Mouse (Mus musculus): ENCODE data around the gene Slpi. TPM values are rescaled to one million over a fixed set of nuclear protein-coding genes. Genes with fewer than 3 reads are reported as not detected.
A peak's percentile ranks its signal among the peaks of the same experiment; 100 is the strongest.
"Not testable (repeated sequence)": the region's sequence is repeated elsewhere in the genome, so short reads cannot be mapped to it uniquely, and the experiment has no call there.

Gene Slpi
- total RNA-seq, 2 experiments from 2014 or later: 0.85 to 1.4 TPM

DNA sequence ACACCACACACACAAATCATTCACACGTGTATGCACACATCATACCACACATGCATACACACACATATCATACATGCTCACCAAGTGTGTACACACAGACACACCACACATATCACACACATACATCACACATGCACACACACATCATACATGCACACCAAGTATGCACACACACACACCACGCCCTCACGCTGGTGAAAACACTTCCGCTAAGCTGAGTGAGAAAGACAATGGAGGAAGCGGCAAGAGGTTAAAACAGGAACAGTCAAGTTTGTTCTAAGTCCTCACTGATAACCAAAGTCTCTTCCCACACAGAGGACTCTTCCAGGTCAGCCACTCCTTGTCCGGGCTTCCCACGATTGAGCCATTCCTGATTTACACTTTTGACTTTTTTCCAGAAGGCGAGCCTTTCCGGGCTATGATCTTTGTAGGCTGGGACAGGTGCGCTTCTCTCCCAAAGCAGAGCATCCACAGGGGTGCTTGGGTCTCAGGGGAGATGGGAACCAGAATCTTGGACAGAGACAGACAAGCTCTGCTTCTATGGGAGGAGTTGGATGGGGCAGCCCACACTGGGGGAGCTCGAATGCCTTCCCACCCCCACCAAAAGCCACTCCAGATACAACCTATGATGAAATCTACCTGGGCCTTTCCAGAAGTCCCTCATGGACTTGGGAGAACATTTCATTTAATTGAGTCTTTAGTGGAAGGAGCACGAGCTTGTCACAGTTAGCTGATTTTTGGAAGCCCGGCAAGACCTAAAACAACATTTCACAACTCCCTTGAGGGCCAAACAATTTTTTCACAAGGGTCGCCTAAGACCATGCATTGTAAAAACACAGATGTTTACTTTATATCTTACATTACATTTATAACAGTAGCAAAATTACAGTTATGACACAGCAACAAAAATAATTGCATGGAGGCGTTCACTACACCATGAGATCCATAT lies 11.1 kb downstream of the Slpi start:
- no peak for DNase-seq

DNA sequence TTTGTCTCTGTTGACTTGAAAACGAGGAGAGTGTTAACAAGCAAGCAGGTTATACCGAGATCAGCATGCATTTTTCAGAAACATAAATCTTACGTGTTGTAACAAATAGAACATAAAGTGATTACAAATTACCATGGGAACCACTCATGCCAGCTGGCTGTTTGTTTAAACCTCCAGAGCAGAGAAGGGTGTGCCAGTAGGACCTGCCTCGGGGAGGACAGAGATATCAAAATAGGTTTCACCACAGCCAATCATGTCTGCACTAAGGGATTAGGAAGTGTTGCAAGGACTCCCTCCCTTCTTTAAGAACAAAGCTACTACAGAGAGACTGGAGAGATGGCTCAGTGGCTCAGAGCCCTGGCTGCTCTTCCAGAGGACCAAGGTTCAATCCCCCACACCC lies 15.7 kb downstream of the Slpi start:
- DNase-seq: peak in 1 of 2 experiments; percentile 23

DNA sequence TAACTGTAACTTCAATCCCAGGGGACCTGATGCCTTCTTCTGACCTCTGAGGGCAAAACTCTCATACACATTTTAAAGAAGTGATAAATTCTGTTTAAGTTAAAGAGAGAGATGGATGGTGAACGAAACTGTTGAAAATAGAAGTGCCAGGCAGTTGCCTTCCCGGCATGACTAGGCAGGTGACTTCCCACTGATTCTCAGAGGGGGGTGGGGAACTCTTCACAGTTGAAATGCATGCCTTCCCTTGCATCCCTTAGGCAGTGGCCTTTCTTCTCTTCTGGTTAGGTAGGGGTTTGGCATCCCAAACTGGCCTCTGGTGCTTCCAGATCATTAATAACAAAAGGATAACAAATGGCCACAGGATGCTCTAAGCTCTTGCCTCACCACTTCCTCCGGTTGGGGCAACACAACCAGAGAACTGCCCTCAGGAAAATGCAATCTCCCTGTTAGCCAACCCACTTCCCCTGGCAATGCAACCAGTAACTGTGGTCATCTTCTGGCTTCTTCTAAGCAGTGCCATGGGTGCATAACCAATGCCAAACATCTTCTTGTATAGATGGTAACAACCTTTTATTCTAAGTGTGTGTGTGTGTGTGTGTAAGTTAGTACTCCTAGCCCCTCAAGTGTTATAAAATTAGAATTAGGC lies 16.4 kb downstream of the Slpi start:
- no peak for DNase-seq

DNA sequence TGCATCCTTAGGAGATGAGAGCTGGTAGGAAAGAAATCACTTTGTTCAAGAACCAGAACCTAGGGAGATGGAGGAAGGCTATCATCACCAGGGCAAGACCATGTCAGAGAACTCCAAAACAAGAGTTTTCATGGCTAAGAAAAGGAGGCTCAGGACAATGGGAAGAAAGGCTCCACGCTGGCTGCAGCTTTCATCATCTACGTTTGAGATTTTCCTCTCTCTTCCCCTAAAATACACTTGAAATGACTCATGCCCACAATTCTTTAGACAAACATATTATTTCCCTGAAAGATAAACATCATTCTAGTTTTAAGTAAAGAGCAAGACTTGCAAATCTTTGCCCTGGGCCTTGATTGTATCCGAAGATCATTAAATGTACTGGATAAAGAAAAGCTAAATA lies 17.5 kb downstream of the Slpi start:
- no peak for DNase-seq

DNA sequence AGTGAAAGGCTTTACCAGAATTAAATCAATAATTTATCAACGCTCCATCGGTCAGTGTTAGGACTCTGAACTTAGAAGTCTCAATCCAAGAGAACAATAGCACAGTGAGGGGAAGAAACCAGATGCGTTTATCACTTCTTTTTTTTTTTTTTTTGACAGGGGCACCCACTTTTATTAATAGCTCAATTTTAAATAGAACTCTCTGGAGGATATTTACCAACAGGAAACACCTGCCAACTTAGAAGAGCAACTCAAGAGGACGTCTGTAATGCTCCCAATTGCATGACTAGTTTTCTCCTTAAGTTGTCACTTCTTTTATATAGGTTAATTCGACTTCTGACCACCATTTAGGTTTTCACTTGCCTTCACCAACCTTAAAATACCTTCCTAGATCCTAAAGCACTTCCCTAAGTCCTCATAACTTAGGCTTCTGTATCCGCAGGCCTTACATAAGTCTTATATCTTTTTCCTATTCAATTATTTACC lies 20.2 kb downstream of the Slpi start:
- no peak for DNase-seq

DNA sequence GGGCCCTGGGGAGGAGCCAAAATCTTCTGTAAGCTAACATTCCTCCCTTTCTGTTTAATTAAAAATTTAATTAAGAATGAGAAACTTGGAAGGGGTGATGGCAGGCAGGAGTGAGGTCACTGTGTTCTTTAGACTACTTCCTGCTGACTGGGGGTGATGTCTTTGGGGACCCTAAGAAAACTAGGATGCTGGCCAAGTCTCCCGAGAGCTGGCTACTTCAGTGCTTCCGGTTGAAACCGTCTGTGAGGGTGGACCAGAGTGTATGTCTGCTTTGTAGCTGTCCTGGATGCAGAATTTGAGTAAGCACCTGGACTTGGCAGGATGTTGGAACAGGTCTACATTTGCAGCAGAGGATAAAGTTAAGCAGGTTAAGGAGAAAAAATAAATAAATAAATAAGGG lies 21.9 kb downstream of the Slpi start:
- no peak for DNase-seq

DNA sequence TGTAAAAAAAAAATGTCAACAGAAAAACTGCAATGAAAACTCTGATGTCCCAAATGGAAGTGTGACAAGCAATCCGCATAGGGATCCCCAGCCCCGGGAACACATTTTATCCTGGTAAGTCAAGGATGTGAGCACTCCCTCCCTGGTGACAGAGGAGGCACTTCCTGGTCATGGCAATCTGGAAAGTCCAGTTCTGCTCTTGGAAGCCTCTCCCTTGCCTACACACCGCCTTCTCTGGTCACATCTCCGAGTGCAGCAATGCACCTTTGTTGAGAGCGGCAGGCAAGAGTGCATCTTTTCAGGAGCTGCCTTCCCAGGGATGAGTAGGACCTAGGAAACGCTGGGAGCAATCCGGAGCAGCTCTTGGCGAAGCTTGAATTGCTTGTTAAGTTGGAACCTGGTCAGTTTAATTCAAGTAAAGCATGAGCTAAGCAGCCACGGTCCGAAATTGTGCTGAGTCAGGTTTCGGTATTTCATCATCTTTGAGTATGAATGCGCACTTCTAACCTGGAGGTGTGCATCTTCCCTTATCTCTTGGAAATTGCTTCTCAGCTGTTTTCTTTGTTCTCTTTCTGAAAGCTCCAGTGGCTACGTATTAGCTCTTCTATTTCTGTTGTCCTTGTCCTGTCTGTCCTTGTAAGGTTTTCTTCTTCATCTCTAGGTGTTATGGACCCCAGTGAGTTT lies 27.8 kb downstream of the Slpi start:
- no peak for DNase-seq

DNA sequence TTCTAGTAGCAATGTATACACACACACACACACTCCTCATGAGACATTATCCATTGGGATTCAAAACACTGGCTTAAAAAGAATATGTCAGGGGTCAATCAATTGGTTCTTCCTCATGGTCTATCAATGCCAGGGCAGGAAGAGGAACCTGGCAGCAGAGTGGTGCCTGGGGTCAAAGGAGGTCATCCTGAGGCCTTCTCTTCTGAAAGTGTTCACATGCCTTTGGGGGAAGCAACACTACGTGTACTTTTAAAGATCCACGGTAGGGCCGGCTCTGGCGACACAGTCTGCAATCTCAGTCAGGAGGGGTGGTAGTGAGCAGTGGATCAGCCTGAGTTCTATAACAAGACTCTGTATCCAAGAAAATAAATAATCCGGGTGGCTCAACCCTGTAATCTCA lies 29.2 kb downstream of the Slpi start:
- DNase-seq: no peak

DNA sequence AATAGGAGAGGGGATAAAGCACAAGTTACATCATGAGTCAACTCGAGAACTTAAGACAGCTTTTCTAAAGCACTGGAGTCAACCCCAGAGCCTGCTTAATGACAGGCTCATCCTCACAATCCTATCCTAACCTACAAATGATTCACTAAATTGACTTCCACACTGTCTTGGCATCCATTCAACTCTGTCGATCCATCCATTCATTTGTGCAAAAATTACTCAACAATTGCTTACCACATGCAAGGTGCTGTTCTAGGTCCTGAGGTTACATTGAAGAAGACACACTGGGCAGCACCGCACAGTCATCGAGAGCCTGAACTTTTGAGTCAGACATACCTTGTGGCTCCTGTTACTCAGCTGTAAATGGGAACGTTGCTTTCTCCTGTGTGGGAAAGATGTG lies 29.9 kb downstream of the Slpi start:
- no peak for DNase-seq

DNA sequence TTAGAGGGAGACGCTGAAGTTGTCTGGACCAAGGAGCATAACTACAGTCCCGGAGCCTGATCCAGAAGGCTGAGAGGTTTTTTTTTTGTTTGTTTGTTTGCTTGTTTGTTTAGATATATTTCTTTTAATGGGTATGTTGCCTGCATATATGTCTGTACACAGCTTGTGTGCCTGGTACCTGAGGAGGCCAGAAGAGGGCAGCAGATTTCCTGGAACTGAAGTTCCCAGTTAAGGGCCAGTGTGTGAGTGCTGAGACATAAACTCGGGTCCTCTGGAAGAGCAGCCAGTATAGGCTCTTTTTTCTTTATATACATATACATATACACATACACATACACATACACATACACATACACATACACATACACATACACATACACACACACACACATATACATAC lies 30.5 kb downstream of the Slpi start:
- no peak for DNase-seq

DNA sequence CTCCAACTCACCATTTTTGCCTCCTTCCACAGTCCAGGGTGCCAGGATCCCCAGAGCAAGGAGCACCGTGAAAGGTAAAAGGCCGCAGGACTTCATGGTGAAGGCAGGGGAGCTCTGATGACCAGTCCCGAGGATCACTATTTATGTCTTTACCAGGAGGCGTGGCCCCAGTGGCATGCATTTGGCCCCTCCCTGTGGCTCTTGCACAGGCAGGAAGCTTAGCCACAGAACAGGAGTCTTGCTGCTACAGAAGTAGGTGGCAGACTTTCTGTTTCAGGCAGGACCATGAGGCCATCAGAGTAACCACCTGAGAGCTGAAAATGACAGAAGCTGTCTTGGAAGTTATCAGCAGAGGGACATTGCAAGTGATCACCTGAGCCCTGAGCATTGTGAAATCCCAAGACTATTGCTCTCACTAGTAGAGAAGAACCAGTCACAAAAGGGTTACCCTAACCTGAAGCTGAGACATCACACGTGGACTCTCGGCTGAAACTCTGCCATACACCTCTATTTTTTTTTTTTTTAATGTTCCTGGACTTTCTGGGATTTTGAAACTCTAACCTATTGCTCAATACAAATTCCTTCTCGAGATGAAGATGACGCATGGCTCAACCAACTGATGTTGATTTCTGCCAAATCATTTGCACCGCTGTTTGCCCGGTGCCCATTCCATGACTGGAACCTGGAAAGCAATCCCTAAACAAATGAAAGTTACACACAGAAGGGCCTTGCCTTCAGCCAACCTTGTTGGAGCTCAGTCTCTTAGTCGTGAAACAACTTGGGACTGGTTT lies 32.5 kb downstream of the Slpi start:
- DNase-seq: no peak

DNA sequence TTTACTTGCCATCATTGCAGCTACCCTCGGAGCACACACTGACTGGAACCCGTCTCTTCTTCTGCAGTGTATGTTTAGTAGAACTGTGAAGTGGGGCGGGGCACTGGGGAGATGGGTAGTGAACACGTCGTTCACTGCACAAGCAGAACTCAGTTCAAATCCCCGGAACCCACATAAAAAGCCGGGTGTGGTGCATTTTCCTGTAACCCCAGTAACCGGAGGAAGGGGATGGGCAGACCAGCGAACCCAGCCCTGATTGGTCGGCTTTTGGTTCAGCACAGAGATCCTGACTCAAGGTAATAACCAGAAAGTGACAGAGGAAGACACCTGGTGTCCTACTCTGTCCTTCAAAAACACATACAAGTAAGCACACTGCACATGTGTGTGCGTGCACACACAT lies 35.5 kb downstream of the Slpi start:
- no peak for DNase-seq

DNA sequence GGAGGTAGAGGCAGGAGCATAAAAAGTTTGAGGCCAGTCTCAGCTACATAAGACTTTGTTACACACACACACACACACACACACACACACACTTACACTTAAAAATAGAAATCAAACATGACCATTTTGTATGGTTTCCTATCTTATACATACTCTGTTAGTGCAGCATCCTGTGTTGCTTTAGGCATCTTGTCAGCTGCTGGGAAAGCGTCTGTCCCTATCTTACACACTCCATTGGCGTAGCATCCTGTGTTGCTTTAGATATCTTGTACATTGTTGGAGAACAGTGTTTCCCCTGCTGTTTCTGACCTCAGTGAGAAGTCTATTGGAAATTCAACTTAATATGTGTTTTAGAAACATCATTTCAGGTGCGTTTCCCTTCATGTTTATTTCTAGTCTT lies 36.2 kb downstream of the Slpi start:
- DNase-seq: no peak

DNA sequence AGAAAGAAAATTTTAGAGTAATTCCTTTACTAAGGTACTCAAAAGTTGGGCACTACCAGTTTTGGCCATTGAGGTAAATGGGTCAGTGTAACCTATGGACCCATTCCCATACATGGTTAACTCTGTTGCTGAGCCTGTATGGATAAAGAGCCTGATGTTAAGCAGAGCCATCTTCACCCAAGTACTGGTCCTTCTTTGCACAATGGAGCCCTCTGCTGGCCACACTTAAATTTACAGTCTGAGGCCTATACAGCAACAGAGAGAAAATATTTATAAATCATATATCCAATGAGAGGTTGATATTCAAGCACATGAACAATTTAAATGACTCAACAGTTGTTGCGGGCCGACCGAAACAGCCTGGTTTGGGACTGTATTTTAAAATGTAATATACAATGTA lies 39.9 kb downstream of the Slpi start:
- no peak for DNase-seq

DNA sequence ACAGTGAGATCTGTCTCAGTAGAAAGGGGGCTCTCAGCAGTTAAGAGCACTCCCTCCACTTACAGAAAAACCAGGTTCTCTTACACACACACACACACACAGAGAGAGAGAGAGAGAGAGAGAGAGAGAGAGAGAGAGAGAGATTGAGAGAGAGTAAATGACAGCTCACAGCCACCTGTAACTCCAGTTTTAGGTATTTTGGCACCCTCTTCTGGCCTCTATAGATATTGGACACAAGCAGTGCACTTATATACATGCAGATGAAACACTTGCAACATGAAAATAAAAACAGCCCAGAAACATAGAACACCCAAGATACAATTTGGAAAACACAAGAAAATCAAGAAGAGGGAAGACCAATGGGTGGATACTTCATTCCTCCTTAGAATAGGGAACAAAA lies 41.2 kb downstream of the Slpi start:
- not testable (repeated sequence) for DNase-seq

DNA sequence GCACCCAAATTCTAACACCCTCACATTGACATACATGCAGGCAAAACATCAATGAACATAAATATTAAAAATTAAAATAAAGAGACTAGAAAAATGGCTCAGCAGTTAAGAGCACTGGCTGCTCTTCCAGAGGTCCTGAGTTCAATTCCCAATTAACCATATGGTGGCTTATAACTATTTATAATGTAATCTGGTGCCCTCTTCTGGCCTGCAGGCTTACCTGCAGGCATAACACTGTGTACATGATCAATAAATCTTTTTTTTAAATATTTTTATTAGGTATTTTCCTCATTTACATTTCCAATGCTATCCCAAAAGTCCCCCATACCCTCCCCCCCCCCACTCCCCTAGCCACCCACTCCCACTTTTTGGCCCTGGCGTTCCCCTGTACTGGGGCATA lies 45.2 kb downstream of the Slpi start:
- not testable (repeated sequence) for DNase-seq

DNA sequence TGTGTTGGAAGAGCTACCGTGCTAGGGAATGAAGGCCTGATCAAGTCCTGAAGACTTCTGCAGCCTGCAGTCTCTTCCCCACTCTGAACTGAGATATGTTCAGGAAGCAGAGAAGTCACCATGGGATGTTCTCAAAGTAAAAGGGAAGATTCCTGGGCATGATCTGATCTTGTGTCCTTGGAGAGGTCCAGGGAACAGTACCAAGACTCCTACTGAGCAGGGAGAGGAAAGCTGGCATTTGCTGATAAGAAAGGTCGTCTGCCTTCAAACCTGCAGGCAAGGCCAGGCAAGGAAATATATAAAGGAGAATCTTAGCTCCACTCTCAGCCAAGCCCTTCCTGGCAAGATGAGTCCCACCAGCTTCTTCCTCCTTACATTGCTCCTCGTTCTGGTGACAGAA lies 56.5 kb downstream of the Slpi start, which contains the start of gene Svs5:
Gene Svs5 (plus strand): TSS at position 301 of the 400 bp plus-strand sequence.
- not testable (repeated sequence) for DNase-seq

DNA sequence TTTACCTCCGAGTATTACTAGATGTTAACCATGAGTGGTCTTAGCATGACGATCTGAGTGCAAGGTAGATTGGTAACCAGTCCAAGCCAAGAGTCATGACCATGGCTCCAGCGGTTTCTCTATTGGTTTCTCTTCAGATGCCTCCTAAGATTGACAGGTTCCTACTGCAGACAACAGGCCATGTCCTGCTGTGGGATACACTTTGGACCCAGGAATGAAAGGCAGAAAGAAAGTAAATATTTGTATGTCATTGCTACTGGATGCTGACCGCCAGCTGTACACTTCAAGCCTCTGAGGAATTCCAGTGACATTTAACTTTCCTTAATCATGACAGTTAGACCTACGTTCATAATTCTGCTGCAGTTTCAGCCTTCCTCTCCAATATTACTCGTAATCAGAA lies 67.9 kb downstream of the Slpi start:
- no peak for DNase-seq

DNA sequence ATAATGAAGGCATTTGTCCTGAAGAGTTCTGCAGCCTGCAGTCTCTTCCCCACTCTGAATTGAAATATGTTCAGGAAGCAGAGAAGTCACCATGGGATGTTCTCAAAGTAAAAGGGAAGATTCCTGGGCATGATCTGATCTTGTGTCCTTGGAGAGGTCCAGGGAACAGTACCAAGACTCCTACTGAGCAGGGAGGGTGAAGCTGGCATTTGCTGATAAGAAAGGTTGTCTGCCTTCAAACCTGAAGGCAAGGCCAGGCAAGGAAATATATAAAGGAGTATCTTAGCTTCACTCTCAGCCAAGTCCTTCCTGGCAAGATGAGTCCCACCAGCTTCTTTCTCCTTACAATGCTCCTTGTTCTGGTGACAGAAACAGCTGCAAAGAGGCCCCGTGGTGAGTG lies 72.4 kb downstream of the Slpi start, which contains the start of gene Svs6:
Gene Svs6 (plus strand): TSS at position 301 of the 400 bp plus-strand sequence.
- not testable (repeated sequence) for DNase-seq

DNA sequence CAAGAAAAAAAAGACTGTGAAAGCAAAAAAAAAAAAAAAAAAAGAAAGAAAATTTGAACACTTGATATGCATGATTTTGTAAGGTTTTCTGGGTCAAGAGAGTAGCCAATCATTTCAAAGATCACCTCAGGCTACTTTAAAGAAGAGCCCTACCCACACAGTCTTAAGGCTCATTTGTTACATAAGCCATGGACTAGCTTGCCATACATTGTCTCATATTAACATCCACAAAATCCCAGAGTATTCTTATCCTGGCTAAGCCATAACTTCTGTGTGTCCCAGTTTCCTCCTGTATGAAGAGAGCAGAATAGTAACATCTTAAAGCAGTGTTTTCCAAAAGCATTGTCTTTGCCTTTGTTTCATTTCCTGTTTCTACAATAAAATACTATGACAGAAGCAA lies 73.4 kb downstream of the Slpi start:
- not testable (repeated sequence) for DNase-seq

DNA sequence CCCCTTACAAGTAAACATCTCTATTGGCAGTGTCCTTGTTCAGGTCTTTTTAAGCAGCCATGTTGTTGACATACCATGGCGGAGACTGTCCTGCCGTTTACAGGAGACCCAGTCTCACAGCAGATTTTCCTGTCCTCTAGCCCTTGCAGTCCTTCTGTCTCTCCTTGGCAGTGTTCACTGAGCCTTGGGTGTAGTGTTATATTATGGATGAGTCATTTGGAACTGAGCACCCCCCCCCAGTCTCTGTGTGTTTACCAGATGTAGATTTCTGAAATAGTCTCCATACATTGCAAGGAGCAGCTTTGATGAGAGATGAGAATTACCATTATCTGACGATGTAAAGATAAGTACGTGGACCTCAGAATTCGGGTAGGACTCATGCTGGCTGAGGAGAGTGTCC lies 76.3 kb downstream of the Slpi start:
- no peak for DNase-seq
